Mouse (Mus musculus) cerebellum, postnatal 36 days (tissue): ENCODE data around the gene Zfp827.
"Not testable (repeated sequence)": the region's sequence is repeated elsewhere in the genome, so short reads cannot be mapped to it uniquely, and the experiment has no call there.

Experiments used
- DNase-seq, 2 experiments: peaks; one replicate each; pipeline ENCODE4 v3.0.0; 2021 to 2022; ENCODE audit warnings: mixed read lengths in 2 of 2

Zfp827 gene

GRCm38 (mm10) chr8:79113533-79113932 is 85.3 kb downstream of the Zfp827 start:
- DNase-seq = no peak

- no peak for DNase-seq
Measured at GRCm38 (mm10) chr8:79114561-79114960, 86.3 kb downstream of the Zfp827 start.

GRCm38 (mm10) chr8:79116436-79116835 is 88.2 kb downstream of the Zfp827 start:
- DNase-seq = no peak

- no peak for DNase-seq
Measured at GRCm38 (mm10) chr8:79117711-79118110, 89.5 kb downstream of the Zfp827 start.

- no peak for DNase-seq
Measured at GRCm38 (mm10) chr8:79121614-79122013, 93.4 kb downstream of the Zfp827 start.

GRCm38 (mm10) chr8:79124231-79124630 is 96.0 kb downstream of the Zfp827 start:
- no peak for DNase-seq

- DNase-seq = no peak
Measured at GRCm38 (mm10) chr8:79127211-79127816, 99.1 kb downstream of the Zfp827 start.

- not testable (repeated sequence) for DNase-seq
Measured at GRCm38 (mm10) chr8:79128534-79128933, 100.3 kb downstream of the Zfp827 start.

- no peak for DNase-seq
Measured at GRCm38 (mm10) chr8:79139614-79140013, 111.4 kb downstream of the Zfp827 start.

GRCm38 (mm10) chr8:79140981-79141380 is 112.7 kb downstream of the Zfp827 start:
- DNase-seq = no peak

- DNase-seq = no peak
Measured at GRCm38 (mm10) chr8:79141592-79141991, 113.4 kb downstream of the Zfp827 start.

GRCm38 (mm10) chr8:79143729-79144128 is 115.5 kb downstream of the Zfp827 start:
- DNase-seq = no peak

- peak; percentile 16 to 21 for DNase-seq
Measured at GRCm38 (mm10) chr8:79145210-79145609, 117.0 kb downstream of the Zfp827 start.

GRCm38 (mm10) chr8:79145626-79146025 is 117.4 kb downstream of the Zfp827 start:
- DNase-seq = no peak

GRCm38 (mm10) chr8:79148799-79149198 is 120.6 kb downstream of the Zfp827 start:
- DNase-seq = no peak

GRCm38 (mm10) chr8:79149880-79150279 is 121.6 kb downstream of the Zfp827 start:
- no peak for DNase-seq

- no peak for DNase-seq
Measured at GRCm38 (mm10) chr8:79150544-79151192, 122.4 kb downstream of the Zfp827 start.

- no peak for DNase-seq
Measured at GRCm38 (mm10) chr8:79151644-79152043, 123.4 kb downstream of the Zfp827 start.

GRCm38 (mm10) chr8:79153201-79153600 is 125.0 kb downstream of the Zfp827 start:
- no peak for DNase-seq

- no peak for DNase-seq
Measured at GRCm38 (mm10) chr8:79153637-79154036, 125.4 kb downstream of the Zfp827 start.

- no peak for DNase-seq
Measured at GRCm38 (mm10) chr8:79155556-79156161, 127.4 kb downstream of the Zfp827 start.

GRCm38 (mm10) chr8:79157366-79157765 is 129.1 kb downstream of the Zfp827 start:
- no peak for DNase-seq

- DNase-seq = no peak
Measured at GRCm38 (mm10) chr8:79158357-79158756, 130.1 kb downstream of the Zfp827 start.

GRCm38 (mm10) chr8:79159397-79159796 is 131.2 kb downstream of the Zfp827 start:
- DNase-seq = no peak
